Mouse (Mus musculus): ENCODE measurements at regions not wholly inside any gene's neighbourhood (a gene's known extent, or its start where the extent isn't known, plus 50 kb on each side); places are given as distances from the start of the nearest gene placed in this dataset.

- Histone ChIP-seq H3K4me2 (no peak overlapping the region), H3K4me3 (no peak overlapping the region), H3K27ac (no peak overlapping the region), H3K9me3 (no peaks in the 10 kb centered on the region), H3K27me3 (no peaks in the 10 kb centered on the region), H3K9ac (no peak overlapping the region), H3K36me3 (no peaks in the 10 kb centered on the region), H3K4me1 (peaks cover 21% of the 10 kb centered on the region)
- no peak for ATAC-seq (ENCODE audit: borderline replicate concordance, extremely low read depth, low FRiP score, low TSS enrichment)
- 69% methylated on average over 2 of the region's 2 CpGs for WGBS
Observed at GRCm38 (mm10) chr13:64007688-64008087, 81.3 kb downstream of the Hsd17b3 start.

DNA sequence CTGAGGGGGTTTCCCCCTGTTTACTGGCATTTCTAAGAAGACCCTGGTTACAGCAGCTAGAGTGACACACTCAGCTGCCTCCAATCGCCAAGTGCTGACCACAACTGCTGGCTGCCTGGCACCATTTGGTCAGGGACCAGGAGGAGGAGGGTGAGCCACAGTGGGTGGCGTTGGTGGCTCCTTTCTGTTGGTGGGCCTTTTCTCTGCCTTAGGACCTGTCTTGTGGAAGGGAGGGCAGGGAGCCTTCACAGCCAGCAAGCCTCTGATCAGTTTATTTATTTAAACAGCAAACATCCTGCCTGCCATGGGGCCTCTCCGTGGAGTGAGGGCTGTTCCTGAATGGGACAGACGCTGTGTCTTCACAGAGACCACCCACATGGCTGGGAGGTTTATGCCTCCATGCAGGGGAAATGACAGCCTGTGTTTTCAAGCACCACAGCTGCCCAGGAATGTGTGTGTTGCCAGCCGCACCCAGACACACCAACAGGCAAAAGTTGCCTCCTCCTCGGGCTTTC lies 86.0 kb downstream of the Hsd17b3 start:
- Histone ChIP-seq H3K4me3 (no peak overlapping the region), H3K9me3 (no peaks in the 10 kb centered on the region), H3K4me1 (peaks cover 55% of the 10 kb centered on the region), H3K4me2 (no peak overlapping the region), H3K36me3 (no peaks in the 10 kb centered on the region), H3K27ac (peak overlapping the region; percentile 81), H3K27me3 (no peaks in the 10 kb centered on the region), H3K9ac (no peak overlapping the region)
- WGBS, result 4% methylated on average over 6 of the region's 6 CpGs
- ATAC-seq (ENCODE audit: borderline replicate concordance, extremely low read depth, low FRiP score, low TSS enrichment), result peak; percentile 88

GRCm38 (mm10) chr13:64000303-64000702 lies 88.7 kb downstream of the Hsd17b3 start:
- Histone ChIP-seq H3K4me3 (no peak overlapping the region), H3K4me2 (no peak overlapping the region), H3K27me3 (no peaks in the 10 kb centered on the region), H3K4me1 (peaks cover 55% of the 10 kb centered on the region), H3K9me3 (no peaks in the 10 kb centered on the region), H3K36me3 (no peaks in the 10 kb centered on the region), H3K27ac (peak overlapping the region; percentile 54), H3K9ac (no peak overlapping the region)
- ATAC-seq (ENCODE audit: borderline replicate concordance, extremely low read depth, low FRiP score, low TSS enrichment), result peak; percentile 60; the same call in 1 of the 2 replicates
- WGBS, result 39% methylated on average over 6 of the region's 6 CpGs

GRCm38 (mm10) chr13:63998647-63999046 lies 90.4 kb downstream of the Hsd17b3 start:
- Histone ChIP-seq H3K4me2 (no peak overlapping the region), H3K4me3 (no peak overlapping the region), H3K36me3 (no peaks in the 10 kb centered on the region), H3K9me3 (no peaks in the 10 kb centered on the region), H3K9ac (no peak overlapping the region), H3K27ac (peak overlapping the region; percentile 54; the same call in 1 of the 2 replicates), H3K27me3 (no peaks in the 10 kb centered on the region), H3K4me1 (peaks cover 48% of the 10 kb centered on the region)
- WGBS, result 44% methylated on average over 10 of the region's 10 CpGs
- no peak for ATAC-seq (ENCODE audit: borderline replicate concordance, extremely low read depth, low FRiP score, low TSS enrichment)

GRCm38 (mm10) chr13:63993857-63994477 lies 95.1 kb downstream of the Hsd17b3 start:
- Histone ChIP-seq H3K9me3 (no peaks in the 10 kb centered on the region), H3K27me3 (no peaks in the 10 kb centered on the region), H3K4me2 (no peak overlapping the region), H3K27ac (peak overlapping the region; percentile 92), H3K36me3 (no peaks in the 10 kb centered on the region), H3K9ac (no peak overlapping the region), H3K4me3 (no peak overlapping the region), H3K4me1 (peaks cover 34% of the 10 kb centered on the region)
- ATAC-seq (ENCODE audit: borderline replicate concordance, extremely low read depth, low FRiP score, low TSS enrichment), result peak; percentile 86
- 39% methylated on average over 12 of the region's 12 CpGs for WGBS

DNA sequence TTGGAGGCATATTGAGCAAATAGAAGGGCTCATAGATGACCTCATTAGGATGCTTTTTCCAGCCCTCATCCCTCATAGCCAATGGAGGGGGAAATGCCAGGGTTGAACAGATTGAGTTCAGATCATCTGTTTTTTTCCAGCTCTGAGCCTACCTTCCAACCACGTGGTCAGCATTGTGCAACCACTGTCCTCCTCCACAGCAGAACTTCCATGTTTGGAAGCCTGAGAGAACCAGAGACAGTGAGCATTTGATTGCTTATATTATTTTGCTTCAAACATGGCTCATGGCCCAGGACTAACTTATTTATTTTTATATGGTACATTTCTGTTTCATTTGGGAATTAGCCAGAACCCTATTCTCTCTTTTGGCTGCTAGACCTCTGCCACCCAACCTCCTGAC lies 96.0 kb downstream of the Hsd17b3 start:
- Histone ChIP-seq H3K27ac (peak overlapping the region; percentile 92), H3K4me2 (no peak overlapping the region), H3K27me3 (no peaks in the 10 kb centered on the region), H3K36me3 (no peaks in the 10 kb centered on the region), H3K9me3 (no peaks in the 10 kb centered on the region), H3K4me3 (no peak overlapping the region), H3K9ac (no peak overlapping the region), H3K4me1 (peaks cover 36% of the 10 kb centered on the region)
- 36% methylated on average over 1 of the region's 1 CpGs for WGBS
- no peak for ATAC-seq (ENCODE audit: borderline replicate concordance, extremely low read depth, low FRiP score, low TSS enrichment)

GRCm38 (mm10) chr13:63990480-63990958 lies 98.5 kb downstream of the Hsd17b3 start:
- WGBS, result 11% methylated on average over 8 of the region's 8 CpGs
- H3K27me3 ChIP-seq, result no peaks in the 10 kb centered on the region
- H3K4me2 ChIP-seq, result peak overlapping the region; percentile 38
- H3K4me3 ChIP-seq, result peak overlapping the region; percentile 8; the same call in 1 of the 2 replicates
- peaks cover 60% of the 10 kb centered on the region for H3K4me1 ChIP-seq
- peak; percentile 41 for ATAC-seq (ENCODE audit: borderline replicate concordance, extremely low read depth, low FRiP score, low TSS enrichment)
- H3K9me3 ChIP-seq, result no peaks in the 10 kb centered on the region
- no peaks in the 10 kb centered on the region for H3K36me3 ChIP-seq
- H3K9ac ChIP-seq, result no peak overlapping the region
- peak overlapping the region; percentile 91 for H3K27ac ChIP-seq

GRCm38 (mm10) chr13:63989769-63990168 lies 99.3 kb downstream of the Hsd17b3 start:
- Histone ChIP-seq H3K27ac (peak overlapping the region; percentile 91), H3K4me3 (no peak overlapping the region), H3K9ac (no peak overlapping the region), H3K4me2 (peak overlapping the region; percentile 38; the same call in 1 of the 2 replicates), H3K27me3 (no peaks in the 10 kb centered on the region), H3K36me3 (no peaks in the 10 kb centered on the region), H3K9me3 (no peaks in the 10 kb centered on the region), H3K4me1 (peaks cover 65% of the 10 kb centered on the region)
- ATAC-seq (ENCODE audit: borderline replicate concordance, extremely low read depth, low FRiP score, low TSS enrichment), result no peak
- 36% methylated on average over 2 of the region's 2 CpGs for WGBS

- H3K4me1 ChIP-seq, result peaks cover 67% of the 10 kb centered on the region
- no peak overlapping the region for H3K4me3 ChIP-seq
- H3K27ac ChIP-seq, result peak overlapping the region; percentile 74
- no peaks in the 10 kb centered on the region for H3K9me3 ChIP-seq
- no peaks in the 10 kb centered on the region for H3K27me3 ChIP-seq
- H3K36me3 ChIP-seq, result no peaks in the 10 kb centered on the region
- H3K4me2 ChIP-seq, result no peak overlapping the region
- WGBS, result 35% methylated on average over 4 of the region's 4 CpGs
- no peak; the same call in 1 of the 2 replicates for ATAC-seq (ENCODE audit: borderline replicate concordance, extremely low read depth, low FRiP score, low TSS enrichment)
- H3K9ac ChIP-seq, result no peak overlapping the region
Observed at GRCm38 (mm10) chr13:63988263-63988662, 100.8 kb downstream of the Hsd17b3 start.

DNA sequence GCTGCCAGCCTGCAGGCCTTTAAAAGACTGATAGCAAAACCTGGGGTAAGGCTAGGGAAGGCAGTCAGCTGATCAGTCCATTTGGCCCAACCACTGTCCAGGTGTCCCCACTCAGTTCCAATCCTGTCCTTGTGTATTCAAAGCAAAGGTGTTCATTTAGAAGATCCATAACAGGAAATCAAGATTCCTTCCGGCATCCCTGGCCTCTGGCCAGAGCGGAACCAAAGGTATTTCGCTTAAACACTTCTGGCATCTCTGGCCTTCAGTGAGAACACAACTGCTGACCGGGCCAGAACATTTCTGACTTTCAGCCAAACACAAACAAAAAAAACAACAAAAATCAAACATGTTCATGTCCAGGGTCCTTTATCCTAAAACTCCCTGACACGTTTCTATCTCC lies 102.3 kb downstream of the Hsd17b3 start:
- 43% methylated on average over 5 of the region's 5 CpGs for WGBS
- ATAC-seq (ENCODE audit: borderline replicate concordance, extremely low read depth, low FRiP score, low TSS enrichment), result no peak
- peaks cover 60% of the 10 kb centered on the region for H3K4me1 ChIP-seq

DNA sequence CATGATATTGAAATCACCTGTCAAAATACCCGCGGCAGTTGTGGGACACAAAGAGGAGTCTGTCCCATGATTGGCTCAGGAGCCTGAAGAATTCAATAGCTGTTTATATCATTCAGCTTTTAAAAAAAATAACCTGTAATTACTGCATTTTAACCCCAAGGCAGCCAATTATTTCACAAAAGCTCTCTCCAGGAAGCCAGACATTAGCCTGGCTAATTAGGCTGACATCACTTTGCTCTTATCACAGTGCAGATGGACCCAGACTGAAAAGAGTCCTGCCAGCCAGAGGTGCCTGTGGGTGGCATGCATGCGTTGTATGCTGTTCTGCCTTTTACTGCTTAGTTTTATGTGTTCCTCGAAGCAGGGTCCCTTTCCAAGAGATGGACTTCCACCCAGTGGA lies 103.4 kb downstream of the Hsd17b3 start:
- Histone ChIP-seq H3K4me2 (no peak overlapping the region), H3K9me3 (no peaks in the 10 kb centered on the region), H3K27ac (peak overlapping the region; percentile 83), H3K36me3 (no peaks in the 10 kb centered on the region), H3K4me1 (peaks cover 59% of the 10 kb centered on the region), H3K4me3 (no peak overlapping the region), H3K27me3 (no peaks in the 10 kb centered on the region), H3K9ac (no peak overlapping the region)
- 25% methylated on average over 4 of the region's 4 CpGs for WGBS
- no peak for ATAC-seq (ENCODE audit: borderline replicate concordance, extremely low read depth, low FRiP score, low TSS enrichment)

More for the DNA sequence above, 102.3 kb downstream of the Hsd17b3 start:
- no peaks in the 10 kb centered on the region for H3K36me3 ChIP-seq
- H3K4me3 ChIP-seq, result no peak overlapping the region
- no peaks in the 10 kb centered on the region for H3K9me3 ChIP-seq
- no peaks in the 10 kb centered on the region for H3K27me3 ChIP-seq
- no peak overlapping the region for H3K9ac ChIP-seq
- H3K27ac ChIP-seq, result peak overlapping the region; percentile 83
- H3K4me2 ChIP-seq, result no peak overlapping the region

GRCm38 (mm10) chr13:63985086-63985485 lies 103.9 kb downstream of the Hsd17b3 start:
- H3K9me3 ChIP-seq, result no peaks in the 10 kb centered on the region
- WGBS, result 47% methylated on average over 5 of the region's 5 CpGs
- no peak overlapping the region for H3K9ac ChIP-seq
- no peak overlapping the region for H3K4me2 ChIP-seq
- H3K27ac ChIP-seq, result peak overlapping the region; percentile 83
- H3K4me1 ChIP-seq, result peaks cover 59% of the 10 kb centered on the region
- no peaks in the 10 kb centered on the region for H3K36me3 ChIP-seq
- no peak overlapping the region for H3K4me3 ChIP-seq
- no peaks in the 10 kb centered on the region for H3K27me3 ChIP-seq
- ATAC-seq (ENCODE audit: borderline replicate concordance, extremely low read depth, low FRiP score, low TSS enrichment), result no peak

All from lung, embryonic 15.5 days (tissue).